Mouse (Mus musculus): ENCODE measurements around the gene Fgb.

GRCm38 (mm10) chr3:83068869-83069268 is 19.2 kb upstream of the Fgb start:
- no peak for TF ChIP-seq ZC3H11A (IDR thresholded peaks at IDR 0.05; ENCODE audit: borderline replicate concordance, low read depth, low read length)
- no peak for TF ChIP-seq CHD2 (IDR thresholded peaks at IDR 0.05; ENCODE audit: low read depth, low read length)
- TF ChIP-seq ZNF384 (IDR thresholded peaks at IDR 0.05; ENCODE audit: low read depth, low read length): no peak
- no peak for TF ChIP-seq MAFK (IDR thresholded peaks at IDR 0.05; ENCODE audit: insufficient read depth, low read depth, low read length)
- TF ChIP-seq HCFC1 (IDR thresholded peaks at IDR 0.05; ENCODE audit: borderline replicate concordance, insufficient read depth, low read length): no peak
